Mouse (Mus musculus) liver, embryonic 14.5 days (tissue): ENCODE data around the gene Pigr.

Experiments used
- CTCF ChIP-seq: IDR thresholded peaks from 2 replicates; pipeline ENCODE4 v1.5.1; 2016; ENCODE audit warnings: antibody characterized with exemption, low read depth, control low read depth
- EP300 ChIP-seq: IDR thresholded peaks from 2 replicates; pipeline ENCODE4 v1.6.1; 2016; ENCODE audit warnings: antibody characterized with exemption, low read depth

DNA sequence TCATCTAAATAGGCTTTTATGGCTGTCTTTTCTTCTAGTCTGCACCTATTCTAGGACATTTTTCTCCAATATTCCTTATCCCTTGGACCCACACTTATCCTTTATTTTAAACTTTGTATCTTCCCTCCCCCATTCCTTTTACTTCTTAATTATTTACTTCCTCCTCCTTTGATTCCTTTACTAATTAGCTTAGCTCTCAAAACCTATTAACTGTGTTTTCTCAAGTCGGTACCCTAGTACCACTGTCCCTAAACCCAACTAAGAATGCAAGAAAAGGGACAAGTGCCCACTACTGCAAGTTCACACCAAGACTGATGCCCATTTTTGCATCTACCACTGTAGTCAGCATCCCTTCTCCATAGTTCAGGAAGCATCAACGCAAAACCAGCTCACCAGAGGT is 29.2 kb downstream of the Pigr start:
- TF ChIP-seq CTCF (no peak), EP300 (no peak)
